Mouse (Mus musculus) R1 (cell line): Measurements from ENCODE around the gene Pnck.

Experiments used
- DNase-seq: peaks from one replicate; pipeline ENCODE4 v3.0.0-alpha.2; 2018; ENCODE audit warnings: low read depth, low spot score

The Pnck gene

GRCm38 (mm10) chrX:73659575-73660283 is at the start of gene Pnck:
Gene Pnck (minus strand): TSS chrX:73660117.
- DNase-seq, result no peak

GRCm38 (mm10) chrX:73700472-73700871 is 40.6 kb upstream of the Pnck start:
- no peak for DNase-seq

GRCm38 (mm10) chrX:73690917-73691629 is 31.2 kb upstream of the Pnck start:
- peak; percentile 49 for DNase-seq

- DNase-seq, result peak; percentile 68
Observed at GRCm38 (mm10) chrX:73685629-73686028, 25.7 kb upstream of the Pnck start.

- DNase-seq, result no peak
Observed at GRCm38 (mm10) chrX:73684978-73685377, 25.1 kb upstream of the Pnck start.

GRCm38 (mm10) chrX:73684156-73684555 is 24.2 kb upstream of the Pnck start:
- peak; percentile 53 for DNase-seq

- DNase-seq, result no peak
Observed at GRCm38 (mm10) chrX:73676668-73677067, 16.8 kb upstream of the Pnck start.

- DNase-seq, result no peak
Observed at GRCm38 (mm10) chrX:73675231-73675630, 15.3 kb upstream of the Pnck start.

- DNase-seq, result no peak
Observed at GRCm38 (mm10) chrX:73673968-73674661, 14.2 kb upstream of the Pnck start.

- no peak for DNase-seq
Observed at GRCm38 (mm10) chrX:73673619-73673967, 13.7 kb upstream of the Pnck start.

- DNase-seq, result peak; percentile 72
Observed at GRCm38 (mm10) chrX:73672879-73673618, 13.1 kb upstream of the Pnck start, which contains the start of gene Slc6a8. Gene Slc6a8 (plus strand): TSS chrX:73673150.

GRCm38 (mm10) chrX:73672031-73672431 is 12.1 kb upstream of the Pnck start:
- peak; percentile 83 for DNase-seq

GRCm38 (mm10) chrX:73663143-73663542 is 3.2 kb upstream of the Pnck start:
- DNase-seq, result no peak

GRCm38 (mm10) chrX:73660284-73660665 is 358 bp upstream of the Pnck start:
- no peak for DNase-seq

- no peak for DNase-seq
Observed at GRCm38 (mm10) chrX:73658936-73659574, 862 bp downstream of the Pnck start.

GRCm38 (mm10) chrX:73658391-73658790 is 1.5 kb downstream of the Pnck start:
- DNase-seq, result no peak

GRCm38 (mm10) chrX:73655529-73655928 is 4.4 kb downstream of the Pnck start:
- DNase-seq, result no peak

GRCm38 (mm10) chrX:73654177-73654576 is 5.7 kb downstream of the Pnck start:
- DNase-seq, result peak; percentile 77

- no peak for DNase-seq
Observed at GRCm38 (mm10) chrX:73653392-73653791, 6.5 kb downstream of the Pnck start.

- DNase-seq, result no peak
Observed at GRCm38 (mm10) chrX:73650869-73651268, 9.0 kb downstream of the Pnck start.

GRCm38 (mm10) chrX:73645121-73645520 is 14.8 kb downstream of the Pnck start:
- peak; percentile 58 for DNase-seq
